Mouse (Mus musculus) olfactory bulb, adult 2 months (tissue): ENCODE data around the gene Cradd.

ENCODE experiments used
- CTCF ChIP-seq: fragments of 200-500 bp; IDR thresholded peaks from 2 replicates; pipeline ENCODE4 v1.5.1; 2012; ENCODE audit warnings: low read depth, mild to moderate bottlenecking, low read length, moderate library complexity; ENCODE audit not compliant: insufficient read depth
- POLR2A ChIP-seq: fragments of 200-500 bp; IDR thresholded peaks from 2 replicates; pipeline ENCODE4 v1.6.1; 2012; ENCODE audit warnings: mild to moderate bottlenecking, low read depth, low read length, moderate library complexity; ENCODE audit not compliant: insufficient read depth

- no peak for TF ChIP-seq POLR2A
- TF ChIP-seq CTCF = no peak
These were observed 183.7 kb downstream of the Cradd start for GRCm38 (mm10) chr10:95140191-95140590.
